Mouse (Mus musculus): ENCODE measurements around the gene Ubqln4. TPM values are rescaled to one million over a fixed set of nuclear protein-coding genes. Genes with fewer than 3 reads are reported as not detected.

Gene Ubqln4
- polyA plus RNA-seq, 1 experiment from 2014 or later, result 37.4 TPM

- H3K4me3 ChIP-seq (ENCODE audit: control insufficient read depth in 1 of 2, insufficient read depth in 1 of 2, low read depth in 1 of 2, low read length in 2 of 2), result no peak overlapping the region
- H3K4me2 ChIP-seq (ENCODE audit: low read length), result peak overlapping the region; percentile 23
These were observed 26.0 kb upstream of the Ubqln4 start for GRCm38 (mm10) chr3:88527565-88527964.

GRCm38 (mm10) chr3:88528646-88529045 is 24.9 kb upstream of the Ubqln4 start:
- H3K4me3 ChIP-seq (ENCODE audit: control insufficient read depth in 1 of 2, insufficient read depth in 1 of 2, low read depth in 1 of 2, low read length in 2 of 2), result no peak overlapping the region
- no peaks in the 10 kb centered on the region for H3K9me3 ChIP-seq (ENCODE audit: control insufficient read depth, low read length)
- WGBS, result 82% methylated on average over 11 of the region's 11 CpGs
- H3K9ac ChIP-seq (ENCODE audit: low read length), result no peak overlapping the region
- no peak overlapping the region for H3K4me2 ChIP-seq (ENCODE audit: low read length)
- no peak for ATAC-seq (ENCODE audit: insufficient number of reproducible peaks, insufficient read depth, low FRiP score, low read depth)
- no peaks in the 10 kb centered on the region for H3K27me3 ChIP-seq (ENCODE audit: control insufficient read depth, insufficient read depth, low read length)
- peaks cover 29 to 43% of the 10 kb centered on the region in 2 experiments for H3K4me1 ChIP-seq (ENCODE audit: control insufficient read depth in 2 of 2, insufficient read depth in 2 of 2, low read length in 2 of 2)
- H3K36me3 ChIP-seq (ENCODE audit: control insufficient read depth, insufficient read depth, low read length), result peaks cover 4% of the 10 kb centered on the region; the same call in 1 of the 2 replicates
- H3K27ac ChIP-seq (replicated peaks in 1 of 2; ENCODE audit: control insufficient read depth in 1 of 2, insufficient read depth in 1 of 2, low read depth in 2 of 2, low read length in 2 of 2), result no peak overlapping the region

More at GRCm38 (mm10) chr3:88527565-88527964, 26.0 kb upstream of the Ubqln4 start:
- peaks cover 4% of the 10 kb centered on the region; the same call in 1 of the 2 replicates for H3K36me3 ChIP-seq (ENCODE audit: control insufficient read depth, insufficient read depth, low read length)
- H3K4me1 ChIP-seq (ENCODE audit: control insufficient read depth in 2 of 2, insufficient read depth in 2 of 2, low read length in 2 of 2), result peaks cover 29 to 42% of the 10 kb centered on the region in 2 experiments
- WGBS, result 30% methylated on average over 8 of the region's 8 CpGs
- H3K9ac ChIP-seq (ENCODE audit: low read length), result peak overlapping the region; percentile 34; the same call in 1 of the 2 replicates
- no peak for ATAC-seq (ENCODE audit: insufficient number of reproducible peaks, insufficient read depth, low FRiP score, low read depth)
- no peaks in the 10 kb centered on the region for H3K9me3 ChIP-seq (ENCODE audit: control insufficient read depth, low read length)
- H3K27me3 ChIP-seq (ENCODE audit: control insufficient read depth, insufficient read depth, low read length), result no peaks in the 10 kb centered on the region
- peak overlapping the region in 1 of 2 experiments; percentile 6; a peak in 1 of 4 replicates for H3K27ac ChIP-seq (replicated peaks in 1 of 2; ENCODE audit: control insufficient read depth in 1 of 2, insufficient read depth in 1 of 2, low read depth in 2 of 2, low read length in 2 of 2)

GRCm38 (mm10) chr3:88529204-88530000 is 24.2 kb upstream of the Ubqln4 start:
- peak overlapping the region; percentile 95; the same call in 1 of the 2 replicates for H3K9ac ChIP-seq (ENCODE audit: low read length)
- no peak for ATAC-seq (ENCODE audit: insufficient number of reproducible peaks, insufficient read depth, low FRiP score, low read depth)
- H3K27ac ChIP-seq (replicated peaks in 1 of 2; ENCODE audit: control insufficient read depth in 1 of 2, insufficient read depth in 1 of 2, low read depth in 2 of 2, low read length in 2 of 2), result peak overlapping the region; percentile 7 to 55
- H3K4me1 ChIP-seq (ENCODE audit: control insufficient read depth in 2 of 2, insufficient read depth in 2 of 2, low read length in 2 of 2), result peaks cover 33 to 51% of the 10 kb centered on the region in 2 experiments
- no peaks in the 10 kb centered on the region for H3K9me3 ChIP-seq (ENCODE audit: control insufficient read depth, low read length)
- 33% methylated on average over 7 of the region's 7 CpGs for WGBS
- no peak overlapping the region for H3K4me3 ChIP-seq (ENCODE audit: control insufficient read depth in 1 of 2, insufficient read depth in 1 of 2, low read depth in 1 of 2, low read length in 2 of 2)
- H3K27me3 ChIP-seq (ENCODE audit: control insufficient read depth, insufficient read depth, low read length), result no peaks in the 10 kb centered on the region
- H3K36me3 ChIP-seq (ENCODE audit: control insufficient read depth, insufficient read depth, low read length), result peaks cover 5% of the 10 kb centered on the region; the same call in 1 of the 2 replicates
- peak overlapping the region; percentile 68 for H3K4me2 ChIP-seq (ENCODE audit: low read length)

GRCm38 (mm10) chr3:88530082-88530864 is 23.3 kb upstream of the Ubqln4 start:
- no peaks in the 10 kb centered on the region for H3K27me3 ChIP-seq (ENCODE audit: control insufficient read depth, insufficient read depth, low read length)
- peaks cover 39 to 59% of the 10 kb centered on the region in 2 experiments for H3K4me1 ChIP-seq (ENCODE audit: control insufficient read depth in 2 of 2, insufficient read depth in 2 of 2, low read length in 2 of 2)
- peak overlapping the region; percentile 36 to 90 for H3K4me3 ChIP-seq (ENCODE audit: control insufficient read depth in 1 of 2, insufficient read depth in 1 of 2, low read depth in 1 of 2, low read length in 2 of 2)
- H3K36me3 ChIP-seq (ENCODE audit: control insufficient read depth, insufficient read depth, low read length), result 0 out of 2 replicates have a peak, but pooled peaks cover 8% of the 10 kb centered on the region
- WGBS, result 28% methylated on average over 11 of the region's 11 CpGs
- H3K27ac ChIP-seq (replicated peaks in 1 of 2; ENCODE audit: control insufficient read depth in 1 of 2, insufficient read depth in 1 of 2, low read depth in 2 of 2, low read length in 2 of 2), result peak overlapping the region; percentile 63 to 87
- no peak for ATAC-seq (ENCODE audit: insufficient number of reproducible peaks, insufficient read depth, low FRiP score, low read depth)
- H3K4me2 ChIP-seq (ENCODE audit: low read length), result peak overlapping the region; percentile 68
- H3K9me3 ChIP-seq (ENCODE audit: control insufficient read depth, low read length), result no peaks in the 10 kb centered on the region
- peak overlapping the region; percentile 95 for H3K9ac ChIP-seq (ENCODE audit: low read length)

DNA sequence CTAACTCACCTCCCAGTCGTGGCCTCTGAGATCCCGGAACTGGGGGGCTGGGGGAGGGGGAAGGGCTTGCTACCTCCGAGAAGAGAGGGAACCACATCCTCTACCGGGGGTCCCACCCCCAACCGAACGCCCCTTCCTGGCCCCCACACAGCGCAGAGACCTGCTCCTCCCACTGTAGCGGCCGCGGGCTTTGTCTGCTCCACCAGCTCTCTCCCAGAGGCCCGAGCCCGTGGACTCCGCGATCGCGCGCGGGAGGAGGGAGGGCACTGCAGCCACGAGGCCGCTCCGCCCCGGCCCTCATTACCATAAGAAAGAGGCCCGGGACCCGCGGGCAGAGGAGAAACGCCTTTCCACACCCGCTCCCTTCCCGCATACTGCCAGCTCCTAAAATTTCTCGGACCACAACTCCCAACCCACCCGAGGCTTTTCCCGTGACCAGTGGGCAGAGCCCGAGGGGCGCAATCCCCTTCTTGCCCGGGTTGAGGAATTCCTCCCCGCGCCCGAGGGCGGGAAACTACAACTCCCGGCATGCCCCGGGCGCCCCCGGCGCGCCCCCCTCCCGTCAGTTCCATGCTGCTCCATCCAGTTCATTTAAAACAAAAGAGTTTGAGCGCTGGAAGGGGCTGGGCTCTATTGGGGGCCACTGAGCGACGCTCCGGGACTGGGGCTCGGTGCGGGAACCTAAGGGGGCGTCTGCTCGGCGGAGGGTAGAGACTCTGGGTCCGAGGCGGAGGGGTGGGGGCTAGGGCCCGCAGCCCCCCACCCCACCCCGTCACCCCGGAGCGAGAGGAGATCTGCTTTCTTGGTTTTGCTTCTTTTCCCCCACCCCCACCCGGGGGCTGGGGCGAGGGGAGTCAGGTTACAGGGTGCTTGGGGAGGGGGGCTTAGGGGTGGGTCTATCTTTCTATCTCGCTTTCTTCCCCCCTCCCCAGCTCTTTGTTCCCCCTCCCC is 21.9 kb upstream of the Ubqln4 start:
- H3K9me3 ChIP-seq (ENCODE audit: control insufficient read depth, low read length), result no peaks in the 10 kb centered on the region
- peak; percentile 75 for ATAC-seq (ENCODE audit: insufficient number of reproducible peaks, insufficient read depth, low FRiP score, low read depth)

GRCm38 (mm10) chr3:88532299-88532674 is 21.3 kb upstream of the Ubqln4 start, which contains the start of gene Mex3a:
Gene Mex3a, plus strand, starts transcription at chr3:88532395.
- peaks cover 22% of the 10 kb centered on the region for H3K36me3 ChIP-seq (ENCODE audit: control insufficient read depth, insufficient read depth, low read length)
- H3K27ac ChIP-seq (replicated peaks in 1 of 2; ENCODE audit: control insufficient read depth in 1 of 2, insufficient read depth in 1 of 2, low read depth in 2 of 2, low read length in 2 of 2), result peak within 1 kb of the TSS; percentile 87 to 92
- peak within 1 kb of the TSS; percentile 90 to 93 for H3K4me3 ChIP-seq (ENCODE audit: control insufficient read depth in 1 of 2, insufficient read depth in 1 of 2, low read depth in 1 of 2, low read length in 2 of 2)
- no peak for ATAC-seq (ENCODE audit: insufficient number of reproducible peaks, insufficient read depth, low FRiP score, low read depth)
- peaks cover 53 to 66% of the 10 kb centered on the region in 2 experiments for H3K4me1 ChIP-seq (ENCODE audit: control insufficient read depth in 2 of 2, insufficient read depth in 2 of 2, low read length in 2 of 2)
- no peaks in the 10 kb centered on the region for H3K27me3 ChIP-seq (ENCODE audit: control insufficient read depth, insufficient read depth, low read length)
- no peaks in the 10 kb centered on the region for H3K9me3 ChIP-seq (ENCODE audit: control insufficient read depth, low read length)
- H3K4me2 ChIP-seq (ENCODE audit: low read length), result peak within 1 kb of the TSS; percentile 68
- peak within 1 kb of the TSS; percentile 95 for H3K9ac ChIP-seq (ENCODE audit: low read length)
- 0% methylated on average over 19 of the region's 31 CpGs for WGBS

More for the DNA sequence above, 21.9 kb upstream of the Ubqln4 start:
- Histone ChIP-seq H3K27me3 (ENCODE audit: control insufficient read depth, insufficient read depth, low read length) (no peaks in the 10 kb centered on the region), H3K9ac (ENCODE audit: low read length) (peak overlapping the region; percentile 95), H3K4me2 (ENCODE audit: low read length) (peak overlapping the region; percentile 68), H3K4me3 (ENCODE audit: control insufficient read depth in 1 of 2, insufficient read depth in 1 of 2, low read depth in 1 of 2, low read length in 2 of 2) (peak overlapping the region; percentile 90 to 93), H3K27ac (replicated peaks in 1 of 2; ENCODE audit: control insufficient read depth in 1 of 2, insufficient read depth in 1 of 2, low read depth in 2 of 2, low read length in 2 of 2) (peak overlapping the region; percentile 87 to 92), H3K4me1 (ENCODE audit: control insufficient read depth in 2 of 2, insufficient read depth in 2 of 2, low read length in 2 of 2) (peaks cover 49 to 63% of the 10 kb centered on the region in 2 experiments), H3K36me3 (ENCODE audit: control insufficient read depth, insufficient read depth, low read length) (peaks cover 16% of the 10 kb centered on the region)
- under 1% methylated on average over 55 of the region's 63 CpGs for WGBS
